Mouse (Mus musculus) macrophage (primary cell): ENCODE results near the gene Rab3ip. TPM values are rescaled to one million over a fixed set of nuclear protein-coding genes. Genes with fewer than 3 reads are reported as not detected.
A peak's percentile ranks its signal among the peaks of the same experiment; 100 is the strongest.

Experiments
- H3K27ac ChIP-seq: fragments of 350-480 bp; formaldehyde crosslinking; 2 replicates; pipeline ENCODE4 v1.9.0; 2021
- H3K36me3 ChIP-seq: fragments of 350-480 bp; formaldehyde crosslinking; 2 replicates; pipeline ENCODE4 v1.9.0; 2021; ENCODE audit errors: inconsistent target
- H3K4me3 ChIP-seq: fragments of 350-480 bp; formaldehyde crosslinking; 2 replicates; pipeline ENCODE4 v1.9.0; 2021; ENCODE audit errors: inconsistent target
- H3K79me2 ChIP-seq: fragments of 350-480 bp; formaldehyde crosslinking; 2 replicates; pipeline ENCODE4 v1.9.0; 2021; ENCODE audit errors: inconsistent target
- WGBS: methylation state at CpG from one replicate; pipeline ENCODE4 v1.1.7; 2026; ENCODE audit warnings: inconsistent platforms; ENCODE audit not compliant: missing documents; 5-methylcytosine and 5-hydroxymethylcytosine counted together
- polyA plus RNA-seq: library from polyadenylated mRNA; stranded (reverse); fragments of 250-400 nt; gene quantifications from 3 replicates; pipeline ENCODE4 v1.2.4, GENCODE M21; 2018; ENCODE audit warnings: inconsistent platforms
- total RNA-seq, 78 experiments: library from RNA; depleted of rRNA; stranded (reverse); fragments of 250-400 nt; gene quantifications; 1 replicate in 9 of 78; 2 replicates in 24 of 78; 3 replicates in 43 of 78; 4 replicates in 2 of 78; pipeline ENCODE4 v1.2.4; 2018; ENCODE audit warnings: inconsistent platforms in 56 of 78

Rab3ip gene
- total RNA-seq (2018; cell fraction: chromatin; rRNA removed): 10 to 100 TPM in 5 of 26 experiments, 1 to 10 TPM in 20, under 1 TPM in 1; 0.50 to 25.7 (median 6.6) TPM
- 1 to 10 TPM; 3.2 to 5.8 (median 4.4) TPM for total RNA-seq (2018; cell fraction: cytosol; rRNA removed)
- 10 to 100 TPM in 2 of 26 experiments, 1 to 10 TPM in 24; 2.0 to 20.0 (median 4.7) TPM for total RNA-seq (2018; cell fraction: nucleus; rRNA removed)
- 2.7 to 2.9 TPM (median 2.8 TPM) in 3 replicates for polyA plus RNA-seq

DNA sequence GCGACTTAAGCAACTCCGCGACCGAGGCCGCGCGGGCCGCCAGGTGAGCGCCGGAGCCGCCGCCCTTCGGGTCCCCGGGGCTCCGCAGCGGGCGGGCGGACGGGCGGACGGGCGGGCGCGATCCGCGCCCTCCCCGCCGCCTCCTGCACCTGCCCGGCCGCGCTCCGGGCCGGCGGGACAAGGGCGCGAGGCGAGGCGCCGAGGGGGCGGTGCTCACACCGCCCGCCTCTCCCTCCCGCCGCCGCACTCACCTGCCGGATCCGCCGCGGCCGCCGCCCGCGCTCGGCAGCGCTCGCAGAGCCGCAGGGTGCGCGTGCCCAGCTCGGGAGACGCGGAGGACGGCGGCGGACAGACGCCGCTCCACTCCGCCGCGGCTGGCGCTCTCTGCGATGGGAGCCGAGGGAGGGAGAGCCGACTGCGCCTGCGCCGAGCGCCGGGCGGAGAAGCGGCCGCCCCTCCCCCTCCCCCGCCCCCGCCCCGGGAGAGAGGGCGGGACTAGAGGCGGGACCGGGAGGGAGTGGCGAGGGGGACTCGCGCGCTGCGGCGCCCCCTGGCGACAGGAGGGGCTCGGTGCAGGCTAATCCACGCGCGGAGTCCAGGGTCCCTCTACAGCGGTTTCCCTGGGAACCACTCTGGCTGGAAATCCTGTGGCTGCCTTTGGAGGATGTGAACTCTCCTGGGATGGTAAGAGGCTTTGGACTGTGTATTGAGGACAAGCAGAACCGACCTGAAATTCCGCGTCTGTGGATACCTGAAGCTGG lies at the start of gene Rab3ip:
TSS of gene Rab3ip (minus strand) at position 761 of the 761 bp plus-strand sequence.
- Histone ChIP-seq H3K36me3 (no peaks in the 10 kb centered on the region), H3K4me3 (peak within 1 kb of the TSS; percentile 48), H3K79me2 (no peaks in the 10 kb centered on the region), H3K27ac (no peak within 1 kb of the TSS)
- WGBS: under 1% methylated on average over 57 of the region's 103 CpGs

DNA sequence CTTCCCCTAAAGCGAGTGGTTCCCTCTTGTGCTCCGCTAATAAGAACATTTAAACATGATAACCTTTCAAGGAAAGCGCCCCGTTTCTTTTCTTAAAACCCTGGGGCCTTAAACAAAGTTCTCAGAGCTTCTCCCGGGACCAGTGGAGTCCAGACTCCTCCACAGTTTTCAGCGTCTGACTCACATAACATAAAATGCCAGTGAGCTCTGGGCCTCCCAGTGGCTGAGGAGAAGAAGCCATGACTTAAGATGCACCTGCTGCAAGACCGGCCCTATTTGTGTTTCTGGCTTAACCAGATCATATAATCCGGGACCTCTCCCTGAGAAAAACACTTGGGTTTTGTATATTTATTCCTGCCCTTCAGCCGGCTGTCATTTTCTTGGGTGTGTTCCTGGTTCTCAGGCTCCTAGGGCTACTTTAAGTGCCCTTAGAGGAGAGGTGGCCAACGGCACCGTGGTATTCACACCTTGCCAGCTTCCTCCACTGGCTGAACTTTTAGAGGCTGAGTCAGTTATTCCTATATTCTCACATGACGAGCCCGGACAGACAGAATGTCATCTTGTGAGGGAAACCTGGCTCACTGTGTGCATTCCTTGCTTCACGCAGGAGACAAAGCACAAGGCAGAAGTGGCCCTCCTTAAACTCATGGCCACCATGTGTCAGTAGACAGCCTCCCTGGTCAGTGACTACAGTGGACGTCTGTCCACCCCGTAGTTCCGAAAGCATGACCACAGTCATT lies 48.3 kb upstream of the Rab3ip start:
- Histone ChIP-seq H3K27ac (no peak overlapping the region), H3K79me2 (no peaks in the 10 kb centered on the region), H3K36me3 (no peaks in the 10 kb centered on the region), H3K4me3 (no peak overlapping the region)
- WGBS: 92% methylated on average over 17 of the region's 17 CpGs

DNA sequence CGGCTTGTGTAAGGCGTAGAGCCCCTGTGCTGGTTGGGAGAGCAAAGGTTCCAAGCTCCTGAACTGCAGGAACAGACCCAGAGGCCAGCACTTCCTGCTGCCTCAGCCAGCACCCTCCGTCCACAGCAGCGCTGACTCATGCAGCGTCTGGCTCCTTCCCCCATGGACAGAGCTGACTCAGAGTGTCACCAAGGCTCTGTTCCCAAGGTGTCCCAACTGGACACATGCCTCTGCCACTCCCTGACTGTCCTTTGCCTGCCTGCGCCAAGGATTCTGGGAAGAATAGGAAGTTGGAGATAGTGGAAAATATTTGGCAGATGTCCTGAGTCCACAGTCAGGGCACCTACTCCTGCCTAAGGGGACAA lies 45.6 kb upstream of the Rab3ip start:
- Histone ChIP-seq H3K4me3 (no peak overlapping the region), H3K36me3 (no peaks in the 10 kb centered on the region), H3K27ac (0 out of 2 replicates have a peak overlapping the region, but pooled peaks have one; percentile 13), H3K79me2 (no peaks in the 10 kb centered on the region)
- whole genome bisulfite sequencing: 18% methylated on average over 6 of the region's 6 CpGs

DNA sequence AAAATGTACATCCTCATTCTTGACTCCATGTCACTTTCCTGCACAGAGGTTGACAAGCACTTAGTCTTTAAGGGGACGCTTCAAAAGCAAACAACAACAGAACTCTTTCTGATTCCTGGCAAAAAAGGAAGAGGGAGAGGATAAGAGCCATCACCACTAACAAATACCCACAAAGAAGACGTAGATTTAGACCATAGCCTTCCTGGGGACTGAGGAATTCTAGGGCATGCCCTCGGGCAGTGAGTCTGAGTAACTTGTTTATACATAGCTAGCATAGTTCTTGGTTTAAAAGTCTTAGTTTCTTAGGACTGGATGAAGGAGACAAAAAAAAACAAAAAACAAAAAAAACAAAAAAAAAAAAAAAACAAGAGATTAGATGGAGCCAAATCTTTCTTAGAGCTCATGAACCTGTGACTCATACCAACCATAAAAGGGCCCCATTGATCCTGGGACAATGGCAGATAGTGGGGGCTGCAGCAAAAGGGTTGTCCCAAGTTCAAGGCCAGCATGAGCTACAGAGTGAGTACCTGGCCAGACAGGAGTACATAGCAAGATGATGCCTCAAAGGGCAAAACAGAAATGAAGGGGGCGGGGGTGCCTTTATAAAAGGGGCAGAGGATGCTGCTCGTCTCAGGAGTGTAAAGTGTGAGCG lies 45.1 kb upstream of the Rab3ip start:
- no peaks in the 10 kb centered on the region for H3K79me2 ChIP-seq
- 64% methylated on average over 6 of the region's 6 CpGs for WGBS
- H3K4me3 ChIP-seq: no peak overlapping the region
- 0 out of 2 replicates have a peak overlapping the region, but pooled peaks have one; percentile 13 for H3K27ac ChIP-seq
- H3K36me3 ChIP-seq: no peaks in the 10 kb centered on the region

DNA sequence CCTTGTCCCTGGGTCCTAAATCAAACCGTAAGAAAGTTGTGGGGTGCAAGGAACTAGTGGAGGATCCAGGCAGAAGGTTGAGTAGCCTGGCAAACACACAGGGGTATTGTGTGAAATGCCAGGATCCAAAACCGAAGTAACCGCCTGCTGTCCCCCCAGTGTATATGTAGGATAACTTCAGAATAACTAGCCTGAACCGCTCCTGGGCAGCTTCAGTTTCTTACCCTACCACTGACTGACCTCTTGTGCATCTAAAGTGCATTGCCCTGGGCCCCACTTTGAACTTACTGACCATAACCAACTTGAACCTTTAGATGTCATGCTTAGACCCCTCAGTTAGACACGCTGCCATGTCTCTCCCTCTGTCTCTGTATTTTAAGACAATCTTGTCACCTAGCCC lies 44.6 kb upstream of the Rab3ip start:
- H3K36me3 ChIP-seq: no peaks in the 10 kb centered on the region

DNA sequence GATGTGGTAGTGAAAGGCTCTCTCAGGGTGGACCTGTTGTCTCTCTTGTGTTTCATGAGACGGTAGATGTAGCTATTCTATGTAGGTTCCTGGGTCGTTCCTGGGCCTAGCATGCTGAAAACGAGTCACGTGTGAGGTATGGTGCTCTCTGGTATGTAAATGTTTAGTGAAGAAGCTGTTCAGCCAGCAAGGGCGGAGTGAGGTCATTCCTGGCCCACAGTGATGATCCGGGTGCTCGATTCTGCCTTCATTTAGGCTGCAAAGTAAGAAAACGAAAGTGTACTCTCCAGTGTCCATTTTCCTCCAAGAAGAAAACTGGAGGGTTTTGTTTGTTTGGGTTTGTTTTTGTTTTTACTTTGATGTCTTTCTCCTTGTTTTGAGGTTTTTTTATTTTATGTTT lies 43.4 kb upstream of the Rab3ip start:
- no peaks in the 10 kb centered on the region for H3K36me3 ChIP-seq
- H3K4me3 ChIP-seq: no peak overlapping the region
- 87% methylated on average over 8 of the region's 8 CpGs for WGBS

More for the DNA sequence above, 44.6 kb upstream of the Rab3ip start:
- H3K27ac ChIP-seq: no peak overlapping the region
- no peak overlapping the region for H3K4me3 ChIP-seq
- no peaks in the 10 kb centered on the region for H3K79me2 ChIP-seq
- WGBS: 96% methylated on average over 5 of the region's 5 CpGs

DNA sequence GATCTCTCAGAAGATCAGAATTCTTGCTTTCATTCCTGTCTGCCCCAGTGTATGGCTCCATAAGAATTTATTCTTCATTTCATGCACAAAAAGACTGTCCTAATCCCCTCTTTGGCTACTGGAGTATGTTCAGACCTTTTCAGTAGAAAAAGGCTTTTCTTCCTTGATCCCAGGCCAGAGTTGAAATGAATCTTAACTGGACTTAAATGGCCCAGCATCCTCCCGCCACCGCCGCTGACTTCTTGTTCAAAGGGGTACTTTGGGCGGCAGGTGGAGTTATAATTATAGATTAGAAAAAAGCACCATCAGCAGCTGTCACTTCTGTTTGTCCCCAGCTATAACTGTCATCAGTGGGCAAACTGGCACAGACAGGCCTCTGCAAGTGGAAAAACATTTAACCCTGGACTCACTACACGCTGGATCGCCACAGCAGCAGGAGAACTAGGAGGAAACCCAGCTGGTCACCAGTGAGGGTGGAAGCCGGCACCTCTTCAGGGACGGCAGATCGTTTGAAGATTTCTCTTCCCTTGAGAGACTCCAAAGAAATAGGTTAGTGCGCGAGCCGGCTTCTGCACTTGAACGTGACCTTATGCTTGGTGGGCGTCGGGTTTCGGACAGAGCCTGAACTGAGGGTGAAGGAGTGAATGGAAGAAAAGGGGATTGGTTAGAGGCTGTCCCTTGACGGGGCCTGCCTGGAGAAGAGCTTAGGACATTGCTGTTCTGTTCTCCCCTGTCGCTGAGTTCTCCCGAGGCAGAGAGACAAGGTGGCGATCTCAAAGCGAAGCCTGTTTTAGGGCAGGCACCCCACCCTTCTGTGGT lies 35.9 kb upstream of the Rab3ip start, which contains the start of gene Best3:
TSS of gene Best3 (plus strand) at position 51 of the 819 bp plus-strand sequence.
- H3K27ac ChIP-seq: no peak within 1 kb of the TSS
- H3K4me3 ChIP-seq: no peak within 1 kb of the TSS
- H3K36me3 ChIP-seq: no peaks in the 10 kb centered on the region
- 92% methylated on average over 21 of the region's 21 CpGs for WGBS
- H3K79me2 ChIP-seq: no peaks in the 10 kb centered on the region

More for the DNA sequence above, 43.4 kb upstream of the Rab3ip start:
- H3K27ac ChIP-seq: no peak overlapping the region
- H3K79me2 ChIP-seq: no peaks in the 10 kb centered on the region

DNA sequence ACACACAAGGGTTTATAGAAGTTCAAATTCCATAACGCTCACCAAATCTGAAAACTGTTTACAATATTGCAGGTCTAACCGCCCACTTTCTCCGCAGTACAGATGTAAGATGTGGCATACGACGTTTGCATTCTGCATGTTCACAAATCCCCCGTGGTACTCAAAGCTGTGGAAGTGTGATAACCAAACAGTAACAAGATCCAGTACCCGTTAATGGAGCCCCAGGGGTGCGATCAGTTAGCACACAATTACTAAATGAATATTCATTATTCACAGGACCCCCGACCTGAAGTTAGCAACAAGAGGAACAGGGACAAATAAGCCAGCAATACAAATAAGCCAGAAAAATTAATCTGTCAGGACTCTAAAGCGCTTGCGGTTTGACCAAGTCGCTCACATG lies 34.3 kb upstream of the Rab3ip start:
- 89% methylated on average over 12 of the region's 12 CpGs for WGBS

DNA sequence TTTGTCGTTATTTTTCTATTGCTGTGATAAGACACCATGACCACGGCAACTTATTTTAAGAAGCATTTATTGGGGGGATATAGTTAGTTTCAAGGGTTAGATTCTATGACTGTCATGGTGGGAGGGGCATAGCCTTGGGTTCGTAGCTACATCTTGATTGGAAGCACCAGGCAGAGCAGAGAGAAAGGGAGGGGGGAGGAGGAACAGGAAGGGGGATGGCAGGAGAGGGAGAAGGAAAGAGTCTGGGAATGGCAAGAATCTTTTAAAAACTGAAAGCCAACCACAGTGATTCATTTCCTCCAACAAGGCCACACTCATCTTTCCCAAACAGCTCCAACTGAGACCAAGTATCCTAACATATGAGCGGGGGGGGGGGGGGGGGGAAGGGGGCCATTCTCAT lies 32.0 kb upstream of the Rab3ip start:
- 90% methylated on average over 3 of the region's 4 CpGs for WGBS
- H3K4me3 ChIP-seq: no peak overlapping the region
- no peaks in the 10 kb centered on the region for H3K79me2 ChIP-seq
- no peak overlapping the region for H3K27ac ChIP-seq
- H3K36me3 ChIP-seq: no peaks in the 10 kb centered on the region

More for the DNA sequence above, 34.3 kb upstream of the Rab3ip start:
- Histone ChIP-seq H3K79me2 (no peaks in the 10 kb centered on the region), H3K4me3 (no peak overlapping the region), H3K36me3 (no peaks in the 10 kb centered on the region), H3K27ac (no peak overlapping the region)

DNA sequence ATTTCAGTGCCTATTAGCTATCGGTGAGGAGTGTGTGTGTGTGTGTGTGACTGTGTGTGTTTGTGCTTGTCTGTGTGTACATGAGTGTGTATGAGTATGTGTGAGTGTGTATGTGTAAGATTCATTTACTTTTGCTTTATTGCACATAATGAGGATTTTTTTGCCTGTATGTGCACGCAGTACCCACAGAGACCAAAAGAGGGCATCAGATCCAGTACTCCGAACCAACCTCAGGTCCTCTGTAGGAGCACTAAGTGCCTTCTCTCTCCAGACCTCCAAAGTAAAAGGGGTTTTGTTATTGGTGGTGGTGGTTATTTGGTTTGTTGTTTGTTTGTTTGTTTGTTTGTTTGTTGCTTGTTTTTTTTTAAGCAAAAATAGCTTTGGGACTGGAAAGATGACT lies 30.3 kb upstream of the Rab3ip start:
- WGBS: 69% methylated on average over 3 of the region's 3 CpGs
- H3K79me2 ChIP-seq: no peaks in the 10 kb centered on the region
- no peak overlapping the region for H3K27ac ChIP-seq
- no peak overlapping the region for H3K4me3 ChIP-seq
- H3K36me3 ChIP-seq: no peaks in the 10 kb centered on the region

DNA sequence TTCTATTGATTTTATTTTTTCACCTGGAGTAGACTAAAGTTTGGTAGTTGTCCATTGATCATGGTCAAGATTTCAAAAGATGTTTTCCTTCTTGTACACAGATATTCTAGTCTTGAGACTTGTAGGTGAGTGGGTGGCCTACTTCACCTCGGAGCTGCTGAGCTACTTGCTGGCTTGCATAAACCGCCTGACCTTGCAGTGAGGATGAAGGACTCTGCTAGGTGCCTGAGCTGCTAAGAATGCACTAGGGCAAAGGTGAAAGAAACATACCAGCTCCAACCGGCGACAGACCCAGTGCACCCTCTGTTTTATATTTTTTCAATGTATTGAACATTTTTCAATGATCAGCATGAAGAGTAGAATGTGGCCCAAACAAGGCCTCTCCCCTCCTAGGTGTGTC lies 29.7 kb upstream of the Rab3ip start:
- no peak overlapping the region for H3K4me3 ChIP-seq
- H3K36me3 ChIP-seq: no peaks in the 10 kb centered on the region
- no peaks in the 10 kb centered on the region for H3K79me2 ChIP-seq
- H3K27ac ChIP-seq: no peak overlapping the region
- WGBS: 85% methylated on average over 4 of the region's 4 CpGs

DNA sequence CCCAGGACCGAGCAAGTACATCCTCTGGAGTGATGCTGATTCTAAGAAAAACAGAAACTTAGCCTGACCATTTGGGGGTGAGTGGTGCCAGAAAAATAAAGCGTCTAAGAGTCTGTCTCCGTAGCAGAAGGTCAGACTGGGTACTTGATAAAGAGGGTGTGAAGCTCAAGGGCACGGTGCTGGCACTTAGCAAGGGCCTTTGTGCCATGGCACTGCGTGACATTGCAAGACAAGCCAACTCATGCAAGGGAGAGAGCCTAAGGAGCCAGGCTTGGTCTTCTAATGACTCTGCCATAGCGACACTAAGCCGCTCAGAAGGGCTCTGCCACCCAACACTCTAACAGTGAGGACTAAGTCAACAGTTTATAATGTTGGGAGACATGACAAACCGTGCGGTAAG lies 28.3 kb upstream of the Rab3ip start:
- H3K27ac ChIP-seq: no peak overlapping the region
- H3K79me2 ChIP-seq: no peaks in the 10 kb centered on the region
- H3K4me3 ChIP-seq: no peak overlapping the region
- no peaks in the 10 kb centered on the region for H3K36me3 ChIP-seq
- 93% methylated on average over 9 of the region's 9 CpGs for WGBS

DNA sequence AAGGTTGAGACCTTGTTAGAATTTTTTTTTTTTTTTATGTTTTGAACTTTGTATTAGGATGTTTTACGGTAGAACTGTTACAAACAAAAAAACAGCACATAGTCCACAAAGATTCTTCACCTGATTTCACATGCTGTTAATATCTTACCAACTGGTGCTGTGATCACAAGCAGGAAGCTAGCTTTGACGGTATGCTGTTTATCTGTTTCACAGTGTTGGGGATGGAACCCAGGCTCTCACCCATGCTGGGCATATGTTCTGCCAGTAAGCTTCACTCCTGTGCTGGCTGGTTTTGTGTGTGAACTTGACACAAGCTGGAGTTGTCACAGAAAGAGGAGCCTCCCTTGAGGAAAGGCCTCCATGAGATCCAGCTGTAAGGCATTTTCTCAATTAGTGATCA lies 27.3 kb upstream of the Rab3ip start:
- H3K27ac ChIP-seq: no peak overlapping the region
- no peak overlapping the region for H3K4me3 ChIP-seq
- WGBS: 100% methylated on average over 2 of the region's 2 CpGs
- no peaks in the 10 kb centered on the region for H3K36me3 ChIP-seq
- no peaks in the 10 kb centered on the region for H3K79me2 ChIP-seq

DNA sequence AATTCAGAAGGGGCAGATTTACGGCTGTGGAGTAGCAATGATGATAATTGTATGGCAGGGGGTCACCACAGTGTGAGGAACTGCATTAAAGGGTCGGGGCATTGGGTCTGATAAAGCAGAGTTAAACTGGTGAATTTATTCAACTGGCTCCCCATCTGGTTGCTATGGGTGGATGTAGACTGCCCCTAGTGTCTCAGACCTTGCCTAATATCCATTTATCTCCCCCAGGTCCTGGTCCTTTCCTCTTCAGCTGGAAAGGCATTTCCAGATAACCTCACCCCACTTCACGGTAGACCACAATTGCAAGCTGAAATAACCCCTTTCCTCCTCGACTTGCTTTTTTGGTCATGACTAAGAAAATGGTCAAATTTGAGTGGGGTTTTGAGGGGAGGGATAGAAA lies 26.9 kb upstream of the Rab3ip start:
- WGBS: 43% methylated on average over 4 of the region's 4 CpGs

More for the DNA sequence above, 26.9 kb upstream of the Rab3ip start:
- Histone ChIP-seq H3K27ac (no peak overlapping the region), H3K79me2 (no peaks in the 10 kb centered on the region), H3K4me3 (no peak overlapping the region), H3K36me3 (no peaks in the 10 kb centered on the region)
